Mouse (Mus musculus): ENCODE results near the gene Acp7. TPM values are rescaled to one million over a fixed set of nuclear protein-coding genes. Genes with fewer than 3 reads are reported as not detected.

Acp7 gene
- polyA plus RNA-seq, 1 experiment from 2014 or later: not detected

DNA sequence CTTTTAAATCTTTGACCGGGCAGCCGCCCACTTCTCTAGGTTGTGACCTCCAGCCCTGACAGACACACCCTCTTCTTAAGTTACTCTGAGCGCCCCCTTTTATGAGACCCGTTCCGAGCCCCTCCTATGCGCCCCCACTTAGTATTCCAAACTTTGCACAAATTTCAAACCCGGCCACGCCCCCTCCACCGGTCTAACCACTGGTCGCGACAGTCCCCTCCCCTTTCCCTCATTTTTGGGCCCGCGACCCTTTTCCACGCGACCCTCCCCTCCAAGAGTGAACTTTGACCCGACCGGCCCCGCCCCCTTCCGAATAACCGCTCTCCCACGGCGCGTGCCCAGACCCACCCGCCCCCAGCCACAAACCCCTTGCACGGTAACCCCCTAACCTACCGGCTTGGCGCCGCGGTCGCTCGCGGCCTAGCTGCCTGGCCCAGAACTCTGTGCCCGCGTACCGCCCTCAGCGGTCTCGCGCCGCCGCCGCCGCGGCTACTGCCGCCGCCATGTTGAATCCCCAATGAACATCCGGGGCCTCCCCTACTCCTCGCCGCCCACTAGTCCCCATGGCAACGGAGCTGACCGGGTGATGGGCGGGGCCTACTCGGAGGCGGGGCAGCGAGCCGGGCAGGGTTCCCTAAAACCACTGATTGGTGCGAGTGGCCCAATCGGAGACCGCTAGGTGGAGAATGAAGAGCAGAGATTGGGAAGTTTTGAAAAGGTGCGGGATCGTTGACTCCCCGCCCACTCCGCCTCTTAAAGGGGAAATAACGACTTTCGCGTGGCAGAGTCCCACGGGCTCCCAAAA lies 33.3 kb downstream of the Acp7 start, which contains the start of the genes Samd4b and Pak4:
Samd4b (minus strand) TSS at position 503 of the 805 bp plus-strand sequence.
Pak4 (minus strand) TSS at position 544 of the 805 bp plus-strand sequence.
- Histone ChIP-seq H3K4me3 (ENCODE audit: low read depth, low read length) (peak within 1 kb of the TSS; percentile 48), H3K27ac (ENCODE audit: low read length) (peak within 1 kb of the TSS; percentile 91), H3K4me2 (replicated peaks; ENCODE audit: low read depth, low read length) (peak within 1 kb of the TSS; percentile 76), H3K4me1 (ENCODE audit: control insufficient read depth, insufficient read depth, low read length) (peaks cover 40% of the 10 kb centered on the region), H3K9me3 (ENCODE audit: control insufficient read depth, low read depth, low read length) (no peaks in the 10 kb centered on the region), H3K9ac (replicated peaks; ENCODE audit: low read depth, low read length) (peak within 1 kb of the TSS; percentile 41), H3K36me3 (ENCODE audit: control insufficient read depth, insufficient read depth, low read length) (no peaks in the 10 kb centered on the region; the same call in 1 of the 2 replicates), H3K27me3 (ENCODE audit: control insufficient read depth, insufficient read depth, low read length) (no peaks in the 10 kb centered on the region)
- ATAC-seq (ENCODE audit: insufficient number of reproducible peaks, insufficient read depth, low FRiP score, low read depth): peak; percentile 90
- 1% methylated on average over 64 of the region's 66 CpGs for WGBS

DNA sequence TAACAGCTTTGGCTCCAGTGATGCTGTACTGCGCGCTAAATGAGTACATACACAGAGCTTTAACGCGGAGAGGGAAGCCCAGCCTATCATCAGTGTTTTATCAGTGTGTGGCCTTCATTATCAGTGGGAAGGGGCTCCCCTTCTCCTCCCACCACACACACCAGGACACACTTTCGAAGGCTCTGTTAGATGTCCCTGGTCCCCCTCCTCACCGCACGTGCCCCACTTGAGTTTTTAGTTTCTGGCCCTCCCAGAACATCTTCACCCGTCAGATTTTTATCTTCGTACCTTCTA lies 33.9 kb downstream of the Acp7 start:
- 5% methylated on average over 9 of the region's 9 CpGs for WGBS

DNA sequence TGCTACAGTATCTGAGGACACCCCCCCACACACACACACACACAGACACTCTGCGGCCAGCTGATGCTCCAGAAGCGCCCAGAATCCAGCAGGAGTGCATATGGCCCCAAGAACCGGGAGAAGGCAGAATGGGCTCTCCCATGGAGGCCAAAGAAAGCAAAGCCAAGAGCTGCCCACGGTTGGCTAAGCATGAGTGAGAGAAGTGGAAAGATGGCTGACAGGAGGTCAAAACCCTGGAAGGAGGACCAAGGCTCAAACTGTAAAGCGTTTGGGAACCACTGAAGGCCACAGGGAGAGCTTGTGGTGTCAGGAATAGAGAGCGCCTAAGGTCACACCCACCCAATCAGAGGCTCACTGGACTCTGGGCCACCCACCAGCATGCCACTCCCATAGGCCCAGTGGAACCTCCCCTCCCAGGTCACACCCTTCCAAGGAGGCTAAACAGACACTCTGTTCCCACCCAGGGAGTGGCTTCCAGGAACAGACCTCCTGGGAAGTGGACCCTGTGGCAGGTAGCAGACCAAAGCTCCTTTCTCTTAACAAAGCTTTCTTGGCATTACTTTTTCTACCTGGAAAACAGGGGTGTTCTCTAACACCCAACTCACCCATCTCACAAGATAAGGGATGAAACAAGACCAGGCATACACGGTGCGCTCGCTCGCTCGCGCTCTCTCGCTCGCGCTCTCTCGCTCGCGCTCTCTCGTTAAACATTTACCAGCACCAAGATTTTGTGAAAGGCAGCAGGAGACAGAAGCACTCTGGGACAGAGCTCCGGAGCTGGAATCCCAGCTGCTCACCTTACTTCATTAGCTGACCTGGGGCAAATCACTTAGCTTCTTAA lies 34.5 kb downstream of the Acp7 start:
- H3K4me1 ChIP-seq (ENCODE audit: control insufficient read depth, insufficient read depth, low read length): peaks cover 47% of the 10 kb centered on the region
- H3K27me3 ChIP-seq (ENCODE audit: control insufficient read depth, insufficient read depth, low read length): no peaks in the 10 kb centered on the region
- ATAC-seq (ENCODE audit: insufficient number of reproducible peaks, insufficient read depth, low FRiP score, low read depth): peak; percentile 79
- peak overlapping the region; percentile 41; the same call in 1 of the 2 replicates for H3K9ac ChIP-seq (replicated peaks; ENCODE audit: low read depth, low read length)
- H3K27ac ChIP-seq (ENCODE audit: low read length): peak overlapping the region; percentile 91
- peak overlapping the region; percentile 76 for H3K4me2 ChIP-seq (replicated peaks; ENCODE audit: low read depth, low read length)
- H3K9me3 ChIP-seq (ENCODE audit: control insufficient read depth, low read depth, low read length): no peaks in the 10 kb centered on the region
- WGBS: 24% methylated on average over 20 of the region's 20 CpGs
- H3K4me3 ChIP-seq (ENCODE audit: low read depth, low read length): peak overlapping the region; percentile 48
- H3K36me3 ChIP-seq (ENCODE audit: control insufficient read depth, insufficient read depth, low read length): no peaks in the 10 kb centered on the region; the same call in 1 of the 2 replicates

More for the DNA sequence above, 33.9 kb downstream of the Acp7 start:
- peaks cover 43% of the 10 kb centered on the region for H3K4me1 ChIP-seq (ENCODE audit: control insufficient read depth, insufficient read depth, low read length)
- no peaks in the 10 kb centered on the region; the same call in 1 of the 2 replicates for H3K36me3 ChIP-seq (ENCODE audit: control insufficient read depth, insufficient read depth, low read length)
- no peaks in the 10 kb centered on the region for H3K9me3 ChIP-seq (ENCODE audit: control insufficient read depth, low read depth, low read length)
- peak overlapping the region; percentile 48 for H3K4me3 ChIP-seq (ENCODE audit: low read depth, low read length)
- peak overlapping the region; percentile 91 for H3K27ac ChIP-seq (ENCODE audit: low read length)
- H3K27me3 ChIP-seq (ENCODE audit: control insufficient read depth, insufficient read depth, low read length): no peaks in the 10 kb centered on the region
- H3K4me2 ChIP-seq (replicated peaks; ENCODE audit: low read depth, low read length): peak overlapping the region; percentile 76
- H3K9ac ChIP-seq (replicated peaks; ENCODE audit: low read depth, low read length): peak overlapping the region; percentile 41
- 0 out of 2 replicates have a peak, but pooled peaks have one; percentile 3 for ATAC-seq (ENCODE audit: insufficient number of reproducible peaks, insufficient read depth, low FRiP score, low read depth)

DNA sequence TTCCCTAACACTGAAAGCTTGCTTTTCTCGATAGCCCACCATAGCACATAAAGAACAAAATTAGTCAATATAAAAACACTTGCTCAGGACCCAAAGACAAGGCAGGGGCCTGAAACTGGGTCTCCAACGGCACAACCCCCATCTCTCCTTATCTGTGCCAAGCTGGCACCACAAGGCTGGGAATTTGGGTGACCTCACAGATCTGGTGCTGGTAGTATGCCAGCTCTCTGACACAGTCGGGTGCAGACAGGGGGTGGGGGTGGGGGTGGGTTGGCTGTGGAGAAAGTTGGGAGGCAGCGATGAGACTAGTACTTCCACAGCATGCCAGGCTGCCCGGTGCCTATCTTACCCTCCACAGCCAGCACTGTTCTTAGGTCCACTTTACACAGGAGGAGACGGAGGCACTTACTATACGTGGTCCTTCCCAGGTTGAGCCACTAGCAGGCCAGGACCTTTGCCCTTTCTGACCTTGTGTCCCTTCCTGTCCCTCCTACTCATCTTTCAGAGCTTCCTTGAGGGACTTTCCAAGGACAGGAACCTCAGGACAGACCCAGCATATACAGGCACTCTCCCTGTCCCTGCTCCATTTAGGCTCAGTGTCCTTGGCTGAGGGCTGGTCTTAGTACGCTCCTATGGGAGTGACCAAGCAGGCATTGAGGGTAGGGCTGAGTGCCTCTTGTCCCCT lies 35.2 kb downstream of the Acp7 start:
- H3K27ac ChIP-seq (ENCODE audit: low read length): peak overlapping the region; percentile 91; the same call in 1 of the 2 replicates
- no peaks in the 10 kb centered on the region for H3K9me3 ChIP-seq (ENCODE audit: control insufficient read depth, low read depth, low read length)
- no peak overlapping the region for H3K9ac ChIP-seq (replicated peaks; ENCODE audit: low read depth, low read length)
- H3K27me3 ChIP-seq (ENCODE audit: control insufficient read depth, insufficient read depth, low read length): no peaks in the 10 kb centered on the region
- 78% methylated on average over 8 of the region's 8 CpGs for WGBS
- peak overlapping the region; percentile 76 for H3K4me2 ChIP-seq (replicated peaks; ENCODE audit: low read depth, low read length)
- H3K4me1 ChIP-seq (ENCODE audit: control insufficient read depth, insufficient read depth, low read length): peaks cover 55% of the 10 kb centered on the region
- no peaks in the 10 kb centered on the region; the same call in 1 of the 2 replicates for H3K36me3 ChIP-seq (ENCODE audit: control insufficient read depth, insufficient read depth, low read length)
- no peak for ATAC-seq (ENCODE audit: insufficient number of reproducible peaks, insufficient read depth, low FRiP score, low read depth)
- no peak overlapping the region for H3K4me3 ChIP-seq (ENCODE audit: low read depth, low read length)

DNA sequence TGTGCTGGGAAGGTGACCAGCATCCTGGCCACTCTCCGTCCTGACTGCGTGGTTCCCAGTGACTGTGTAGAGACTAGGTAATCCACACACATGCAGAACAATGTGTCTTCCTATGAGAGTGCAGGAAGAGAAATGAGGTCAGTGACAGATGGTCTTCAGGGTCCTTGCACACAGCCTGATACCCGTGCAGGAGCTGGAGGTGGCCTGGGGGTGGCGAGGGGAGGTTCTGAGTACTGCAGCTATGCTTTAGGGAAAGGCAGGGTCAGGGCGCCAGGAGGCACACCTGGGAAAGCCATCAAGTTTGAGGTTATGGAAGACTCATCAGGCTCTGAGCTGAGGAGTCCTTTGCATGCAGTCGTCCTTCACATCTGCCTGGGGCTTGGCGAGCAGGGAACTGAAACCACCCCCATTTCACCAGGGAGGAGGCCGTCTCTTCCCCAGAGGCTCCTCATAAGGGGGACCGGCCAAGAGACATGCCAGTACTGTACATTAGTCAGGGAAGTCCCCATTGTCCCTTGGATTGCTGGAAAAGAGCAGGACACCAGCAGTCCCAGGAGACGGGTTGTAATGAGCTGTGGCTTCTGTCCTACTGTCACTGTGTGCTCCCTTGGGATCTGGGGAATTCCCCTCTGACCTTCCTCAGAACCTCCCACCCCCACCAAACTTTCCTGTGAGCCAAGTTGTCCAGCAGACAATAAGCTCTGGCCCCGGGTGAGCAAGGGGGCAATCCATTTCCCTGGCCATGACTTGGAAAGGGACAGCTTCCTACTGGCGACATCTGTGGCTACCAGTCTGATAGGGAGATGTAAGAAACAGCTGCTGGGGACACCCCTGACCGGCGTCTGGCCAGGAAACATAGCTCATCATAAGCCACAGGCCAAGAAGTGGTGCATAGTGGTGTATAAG lies 37.7 kb downstream of the Acp7 start:
- Histone ChIP-seq H3K9me3 (ENCODE audit: control insufficient read depth, low read depth, low read length) (no peaks in the 10 kb centered on the region), H3K27me3 (ENCODE audit: control insufficient read depth, insufficient read depth, low read length) (no peaks in the 10 kb centered on the region), H3K9ac (replicated peaks; ENCODE audit: low read depth, low read length) (no peak overlapping the region), H3K36me3 (ENCODE audit: control insufficient read depth, insufficient read depth, low read length) (no peaks in the 10 kb centered on the region; the same call in 1 of the 2 replicates), H3K27ac (ENCODE audit: low read length) (no peak overlapping the region), H3K4me3 (ENCODE audit: low read depth, low read length) (no peak overlapping the region), H3K4me2 (replicated peaks; ENCODE audit: low read depth, low read length) (no peak overlapping the region), H3K4me1 (ENCODE audit: control insufficient read depth, insufficient read depth, low read length) (peaks cover 54% of the 10 kb centered on the region)
- whole genome bisulfite sequencing: 40% methylated on average over 14 of the region's 14 CpGs
- no peak for ATAC-seq (ENCODE audit: insufficient number of reproducible peaks, insufficient read depth, low FRiP score, low read depth)

DNA sequence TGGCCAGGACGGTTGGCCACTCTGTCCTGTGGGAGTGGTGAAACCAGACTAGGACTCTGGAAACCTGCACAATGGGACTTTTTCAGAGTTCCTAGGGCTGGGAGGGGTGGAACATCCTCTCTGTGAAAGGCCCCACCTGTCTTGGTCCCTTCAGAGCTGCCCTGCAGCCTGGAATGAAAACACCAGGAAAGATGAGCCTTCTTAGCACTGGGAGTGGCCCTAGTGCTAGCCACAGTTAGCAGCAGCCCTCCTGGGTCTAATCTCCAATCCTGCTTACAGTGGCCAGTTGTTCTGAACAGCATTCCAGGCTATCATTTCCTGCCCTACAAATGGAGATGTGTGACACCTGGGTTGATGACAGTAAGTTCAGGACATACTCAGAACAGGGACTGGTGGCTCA lies 39.3 kb downstream of the Acp7 start:
- no peaks in the 10 kb centered on the region for H3K27me3 ChIP-seq (ENCODE audit: control insufficient read depth, insufficient read depth, low read length)
- peaks cover 60% of the 10 kb centered on the region for H3K4me1 ChIP-seq (ENCODE audit: control insufficient read depth, insufficient read depth, low read length)
- no peak for ATAC-seq (ENCODE audit: insufficient number of reproducible peaks, insufficient read depth, low FRiP score, low read depth)
- no peak overlapping the region for H3K27ac ChIP-seq (ENCODE audit: low read length)
- H3K36me3 ChIP-seq (ENCODE audit: control insufficient read depth, insufficient read depth, low read length): no peaks in the 10 kb centered on the region; the same call in 1 of the 2 replicates
- 44% methylated on average over 1 of the region's 1 CpGs for WGBS
- no peaks in the 10 kb centered on the region for H3K9me3 ChIP-seq (ENCODE audit: control insufficient read depth, low read depth, low read length)
- H3K4me3 ChIP-seq (ENCODE audit: low read depth, low read length): no peak overlapping the region
- no peak overlapping the region for H3K9ac ChIP-seq (replicated peaks; ENCODE audit: low read depth, low read length)
- H3K4me2 ChIP-seq (replicated peaks; ENCODE audit: low read depth, low read length): no peak overlapping the region

DNA sequence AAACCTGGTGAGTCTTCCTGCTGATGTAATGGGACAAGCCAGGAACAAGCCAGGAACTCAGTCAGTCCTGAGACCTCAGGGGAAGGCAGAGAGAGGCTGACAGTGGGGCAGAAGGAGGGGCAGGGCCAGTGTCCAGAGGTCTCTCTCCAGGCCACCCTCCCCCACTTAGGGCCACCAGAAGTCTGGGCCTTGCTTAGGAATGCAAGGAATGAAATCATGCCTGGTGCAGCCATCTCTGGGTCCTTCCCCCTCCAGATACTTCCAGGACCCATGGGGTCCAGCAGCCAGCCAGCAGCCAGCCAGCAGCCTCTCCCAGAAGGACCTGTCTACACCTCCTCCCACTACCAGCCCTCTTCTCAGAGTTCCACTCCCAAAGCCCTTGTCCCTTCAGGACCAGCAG lies 43.5 kb downstream of the Acp7 start:
- Histone ChIP-seq H3K27ac (ENCODE audit: low read length) (no peak overlapping the region), H3K4me1 (ENCODE audit: control insufficient read depth, insufficient read depth, low read length) (peaks cover 50% of the 10 kb centered on the region), H3K9me3 (ENCODE audit: control insufficient read depth, low read depth, low read length) (no peaks in the 10 kb centered on the region), H3K9ac (replicated peaks; ENCODE audit: low read depth, low read length) (no peak overlapping the region), H3K4me3 (ENCODE audit: low read depth, low read length) (no peak overlapping the region), H3K36me3 (ENCODE audit: control insufficient read depth, insufficient read depth, low read length) (no peaks in the 10 kb centered on the region), H3K4me2 (replicated peaks; ENCODE audit: low read depth, low read length) (no peak overlapping the region), H3K27me3 (ENCODE audit: control insufficient read depth, insufficient read depth, low read length) (no peaks in the 10 kb centered on the region)
- no peak for ATAC-seq (ENCODE audit: insufficient number of reproducible peaks, insufficient read depth, low FRiP score, low read depth)

Measured in stomach, embryonic 14.5 days (tissue).